Mouse (Mus musculus) CD8-positive naive resting alpha-beta T cell, adult 2 months (primary cell): ENCODE measurements at regions not wholly inside any gene's neighbourhood (a gene's known extent, or its start where the extent isn't known, plus 50 kb on each side); places are given as distances from the start of the nearest gene placed in this dataset.
A peak's percentile ranks its signal among the peaks of the same experiment; 100 is the strongest.
"Not testable (repeated sequence)": the region's sequence is repeated elsewhere in the genome, so short reads cannot be mapped to it uniquely, and the experiment has no call there.

Experiments
- DNase-seq, 2 experiments: peaks; one replicate each; pipeline ENCODE4 v3.0.0; 2022; ENCODE audit warnings: low read depth in 2 of 2, low spot score in 2 of 2

DNA sequence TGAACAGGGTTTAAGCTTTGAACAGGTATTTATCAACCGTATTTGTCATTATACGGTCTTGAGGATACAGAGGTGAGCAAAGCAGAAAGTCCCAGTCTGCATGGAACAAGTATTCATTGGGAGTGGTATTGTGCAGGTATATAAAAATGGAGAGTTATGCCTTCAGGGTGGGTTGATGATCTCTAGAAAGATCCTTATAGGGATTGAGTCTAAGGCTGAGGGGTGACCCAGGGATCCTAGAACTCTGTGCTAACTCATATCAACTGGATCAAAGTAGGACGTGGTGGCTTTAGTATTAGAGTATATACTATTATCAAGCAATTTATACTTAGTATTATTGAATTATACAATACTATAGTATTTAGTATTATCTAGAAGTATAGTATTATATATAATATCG lies 82.9 kb upstream of the Xcl1 start:
- DNase-seq, result no peak

DNA sequence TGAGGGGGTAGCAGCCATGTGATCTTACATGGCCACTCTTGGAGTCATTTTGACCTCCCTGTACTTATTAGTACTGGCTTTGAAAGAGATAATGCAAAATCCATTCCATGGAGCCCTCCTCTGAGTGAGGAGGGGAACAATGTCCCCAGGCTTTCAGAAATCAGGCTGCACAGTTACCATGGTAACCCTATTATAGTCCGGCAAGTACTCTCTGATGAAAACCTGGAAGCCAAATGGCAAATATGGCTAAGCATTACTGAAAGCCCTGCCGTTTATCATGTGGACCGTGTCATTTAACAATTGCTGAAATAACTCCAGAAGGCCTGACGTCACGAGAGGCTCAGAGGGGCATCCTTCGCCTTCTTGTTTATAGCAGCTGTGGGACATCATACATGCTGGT lies 82.5 kb upstream of the Xcl1 start:
- no peak for DNase-seq

DNA sequence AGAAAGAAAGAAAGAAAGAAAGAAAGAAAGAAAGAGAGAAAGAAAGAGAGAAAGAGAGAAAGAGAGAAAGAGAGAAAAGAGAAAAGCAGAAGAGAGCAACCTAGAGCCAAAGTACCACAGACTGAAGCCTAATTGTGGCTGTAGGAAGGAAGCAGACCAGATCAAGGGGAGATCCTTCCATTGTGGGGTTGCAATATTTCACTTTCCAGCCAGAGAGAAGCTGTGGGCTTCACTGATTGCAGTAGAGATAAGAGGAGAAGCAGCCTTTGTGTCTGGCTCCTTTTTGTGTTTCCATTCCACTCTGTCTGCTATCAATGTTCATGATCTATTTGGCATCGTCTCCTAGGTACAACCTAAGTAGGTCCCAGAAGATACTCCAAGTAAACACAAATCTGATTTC lies 79.0 kb upstream of the Xcl1 start:
- no peak for DNase-seq

DNA sequence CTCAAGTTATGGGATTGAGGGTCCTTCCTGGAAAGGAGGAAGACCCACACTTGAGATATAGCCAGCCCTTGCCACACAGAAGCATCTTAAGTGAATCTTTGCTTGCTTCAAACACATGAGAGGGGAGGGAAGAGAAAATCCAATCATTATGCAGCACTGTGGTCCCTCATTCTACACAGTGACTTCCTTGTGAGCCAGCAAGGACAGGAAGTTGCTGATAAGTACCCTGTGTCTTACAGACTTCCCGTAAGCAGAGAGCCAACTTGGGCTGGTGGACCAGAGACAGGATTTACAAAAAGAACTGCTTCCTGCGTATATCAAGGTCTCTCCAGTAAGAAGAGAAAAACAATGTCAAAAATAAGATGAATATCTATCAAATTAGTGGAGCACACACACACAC lies 78.1 kb upstream of the Xcl1 start:
- no peak for DNase-seq

DNA sequence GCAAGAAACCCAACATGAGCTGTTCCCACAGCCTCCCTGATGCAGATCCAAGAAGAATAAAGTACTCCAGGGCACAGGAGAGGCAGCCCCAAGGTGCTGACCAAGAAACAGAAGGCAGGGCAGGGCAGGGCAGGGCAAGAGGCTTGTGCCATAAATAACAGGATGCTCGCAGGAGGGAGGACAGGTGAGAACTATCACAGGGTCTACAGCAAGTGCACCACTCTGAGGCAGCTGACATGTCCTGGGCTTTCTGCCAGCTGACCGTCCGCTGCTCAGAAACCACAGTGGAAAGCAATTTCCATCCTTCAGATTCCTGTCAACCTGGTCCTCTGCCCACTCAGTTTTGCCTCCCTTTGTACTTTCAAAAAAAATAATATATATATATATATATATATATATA lies 77.0 kb upstream of the Xcl1 start:
- no peak for DNase-seq

DNA sequence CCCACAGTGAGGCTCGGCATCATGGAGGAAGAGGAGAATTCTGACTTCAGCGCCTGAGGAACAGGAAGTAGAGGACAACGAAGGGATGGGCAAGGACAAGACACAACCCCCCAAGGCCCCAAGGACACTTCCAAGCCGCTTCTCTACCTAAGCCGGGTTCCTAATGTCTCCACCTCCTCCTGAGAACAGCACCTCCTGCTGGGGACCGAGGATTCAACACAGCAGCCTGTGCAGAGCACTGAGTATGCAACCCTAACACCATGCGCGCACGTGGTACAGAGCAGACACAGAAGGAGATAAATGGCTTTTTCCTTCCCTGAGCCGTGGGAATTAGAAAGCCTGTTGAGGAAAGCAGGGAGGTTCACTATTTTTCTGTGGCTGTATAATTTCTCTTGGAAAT lies 64.2 kb upstream of the Xcl1 start:
- peak; percentile 39 to 52 for DNase-seq

DNA sequence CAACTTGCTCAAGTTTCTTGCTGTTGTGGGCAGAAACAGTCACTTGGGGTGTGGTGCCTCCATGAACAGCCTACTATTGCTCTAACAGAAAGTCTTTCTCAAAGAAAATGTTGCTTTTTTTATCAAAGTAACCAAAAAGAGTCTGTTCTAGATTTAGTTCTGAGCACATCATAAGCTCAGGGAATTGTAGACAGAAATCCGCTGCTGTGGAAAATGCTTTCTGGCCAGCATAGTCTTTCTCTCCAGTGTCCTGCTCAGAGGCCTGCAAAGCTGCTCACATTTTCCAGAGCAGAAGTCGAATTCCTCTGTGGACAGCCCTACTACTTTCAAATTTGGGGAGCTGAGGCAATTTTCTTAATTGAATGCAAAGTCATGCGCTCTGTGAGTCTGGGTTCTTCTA lies 63.3 kb upstream of the Xcl1 start:
- DNase-seq, result no peak

DNA sequence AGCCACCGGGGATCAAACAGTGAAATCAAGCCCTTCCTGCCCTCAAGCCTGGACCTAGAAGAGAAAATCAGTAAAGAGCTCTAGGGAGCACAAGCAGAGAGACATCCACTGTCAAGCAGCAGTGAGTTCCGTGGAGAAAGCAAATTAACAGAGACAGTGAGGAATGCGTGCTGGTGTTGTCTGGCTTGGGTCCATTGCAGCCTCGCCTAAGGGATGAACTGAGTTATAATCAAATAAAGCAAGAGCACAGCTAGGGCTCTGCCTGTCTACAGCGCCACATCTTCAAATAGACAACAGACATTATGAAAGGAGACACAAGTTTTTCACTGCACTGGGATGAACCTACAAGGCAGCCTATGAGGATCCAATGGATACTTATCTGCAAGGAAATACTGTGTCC lies 62.3 kb upstream of the Xcl1 start:
- DNase-seq, result no peak

DNA sequence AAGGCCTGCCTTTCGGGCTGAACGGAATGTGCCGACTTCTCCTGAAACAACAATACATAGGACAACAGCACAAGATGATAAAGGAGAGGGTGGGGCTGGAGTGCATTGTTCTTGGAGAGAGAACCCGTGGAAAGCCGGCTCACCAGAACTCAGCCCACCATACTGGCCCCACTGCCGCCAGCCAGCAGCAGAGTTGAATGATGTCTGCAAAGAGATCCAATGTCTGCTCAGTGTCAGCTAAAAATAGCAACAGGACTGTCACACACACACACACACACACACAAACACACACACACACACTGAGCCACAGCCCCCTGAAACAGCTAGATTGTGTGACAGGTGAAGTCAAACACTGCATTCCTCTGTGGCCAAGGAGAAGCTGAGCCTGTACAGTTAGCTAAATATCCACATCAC lies 58.9 kb upstream of the Xcl1 start:
- DNase-seq, result no peak

DNA sequence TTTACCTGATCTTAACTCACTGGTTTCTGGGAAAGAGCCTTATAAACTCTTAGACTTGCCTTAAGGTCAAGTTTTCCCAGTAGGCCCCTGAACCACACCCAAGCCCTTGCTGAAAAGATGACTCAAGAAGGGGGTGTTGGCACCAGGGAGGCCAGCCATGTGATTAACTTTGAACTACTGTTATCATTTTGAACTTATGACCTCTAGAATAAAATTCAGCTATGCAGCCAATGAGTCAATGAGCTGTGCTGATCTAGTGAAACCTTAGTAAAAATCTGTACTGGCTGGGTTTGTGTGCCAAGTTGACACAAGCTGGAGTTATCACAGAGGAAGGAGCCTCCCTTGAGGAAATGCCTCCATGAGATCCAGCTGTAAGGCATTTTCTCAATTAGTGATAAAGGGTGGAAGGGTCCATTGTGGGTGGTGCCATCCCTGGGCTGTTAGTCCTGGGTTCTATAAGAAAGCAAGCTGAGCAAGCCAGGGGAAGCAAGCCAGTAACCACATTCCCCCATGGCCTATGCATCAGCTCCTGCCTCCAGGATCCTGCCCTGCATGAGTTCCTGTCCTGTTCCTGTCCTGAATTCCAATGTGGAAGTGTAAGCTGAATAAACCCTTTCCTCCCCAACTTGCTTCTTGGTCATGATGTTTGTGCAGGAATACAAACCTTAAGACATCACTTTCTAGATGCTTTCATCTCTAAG lies 58.0 kb upstream of the Xcl1 start:
- DNase-seq, result not testable (repeated sequence)

DNA sequence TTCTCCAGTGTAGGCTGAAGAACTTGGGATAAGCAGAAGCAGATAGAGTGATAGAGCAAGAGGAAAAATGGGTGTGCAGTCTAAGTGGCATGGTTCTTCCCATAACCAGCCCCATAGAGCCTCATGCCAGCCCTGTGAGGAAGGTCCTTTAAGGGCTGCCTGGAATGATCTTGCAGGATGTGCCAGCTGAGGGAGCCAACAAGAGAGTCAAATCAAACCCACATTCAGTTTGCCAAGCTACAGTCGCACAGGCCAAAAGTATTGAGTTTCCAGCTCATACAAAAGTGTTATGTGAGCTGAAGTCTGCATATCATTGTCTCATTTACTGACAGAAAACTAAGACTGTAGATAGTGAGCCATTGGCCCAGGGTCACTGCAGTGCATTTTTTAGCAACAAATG lies 53.7 kb upstream of the Xcl1 start:
- DNase-seq, result no peak

DNA sequence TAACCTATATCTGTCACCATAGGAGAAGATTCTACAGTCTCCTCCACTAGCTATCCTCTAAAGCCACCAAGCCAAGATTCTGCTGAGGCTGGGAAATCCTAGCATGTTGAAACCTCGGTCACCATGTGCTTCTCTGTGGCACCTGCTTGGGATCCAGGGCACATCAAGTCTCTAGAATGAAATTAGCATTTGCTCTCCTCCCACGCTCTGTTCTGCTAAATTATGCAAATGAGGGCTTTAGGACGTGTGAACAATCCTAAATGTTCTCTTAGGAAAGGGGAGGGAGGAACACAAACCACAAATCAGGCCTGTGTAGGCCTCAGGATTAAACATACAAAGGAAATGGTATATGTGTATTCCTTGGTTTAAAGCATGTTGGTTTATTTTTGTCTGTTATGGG lies 52.9 kb upstream of the Xcl1 start:
- no peak for DNase-seq

DNA sequence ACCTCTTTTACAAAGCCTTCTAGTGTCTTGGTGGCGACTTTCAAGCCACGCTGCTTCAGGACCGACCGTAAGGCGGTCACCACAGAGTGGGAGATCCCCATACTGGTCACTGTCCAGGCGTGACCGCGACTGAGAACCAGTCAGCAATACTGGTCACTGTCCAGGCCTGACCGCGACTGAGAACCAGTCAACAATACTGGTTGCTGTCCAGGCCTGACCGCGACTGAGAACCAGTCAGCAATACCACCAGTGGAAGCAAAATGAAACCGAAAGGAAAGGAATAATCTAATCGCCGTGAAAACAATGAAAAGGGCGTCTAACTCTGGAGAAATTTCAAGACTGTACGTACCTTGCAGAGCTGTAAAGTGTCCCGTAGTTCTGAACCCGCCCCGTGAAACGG lies 50.2 kb upstream of the Xcl1 start:
- not testable (repeated sequence) for DNase-seq
